Mouse (Mus musculus): ENCODE measurements around the gene Pramef6. TPM values are rescaled to one million over a fixed set of nuclear protein-coding genes. Genes with fewer than 3 reads are reported as not detected.
"Not testable (repeated sequence)": the region's sequence is repeated elsewhere in the genome, so short reads cannot be mapped to it uniquely, and the experiment has no call there.

Gene Pramef6
- polyA plus RNA-seq (2014; fragmentation: Nextera tagmentation; extraction: Ambion mirVana): not detected in 2 replicates

DNA sequence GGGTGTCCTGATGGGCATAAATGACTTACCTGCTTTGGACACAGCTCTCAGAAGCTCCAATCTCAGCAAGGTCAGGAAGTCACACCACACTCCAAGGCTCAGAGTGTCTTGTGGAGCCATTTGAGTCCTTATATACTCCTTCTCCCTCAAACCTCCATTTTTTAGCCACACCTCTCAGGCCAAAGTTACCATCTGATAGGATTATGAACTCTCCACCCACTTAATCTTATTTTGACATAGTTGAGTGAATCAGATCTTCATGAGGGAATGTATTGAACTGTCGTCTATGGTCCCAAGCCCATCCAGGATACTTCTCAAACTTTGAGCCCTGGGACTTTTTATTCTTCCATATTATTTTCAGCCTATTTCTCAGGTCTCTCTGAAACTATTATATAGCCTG is at the start of gene Pramef6:
Pramef6 (minus strand) TSS at position 101 of the 400 bp plus-strand sequence.
- not testable (repeated sequence) for H3K9ac ChIP-seq (replicated peaks; ENCODE audit: low read depth, low read length); H3K27ac ChIP-seq (ENCODE audit: low read length); H3K4me2 ChIP-seq (replicated peaks; ENCODE audit: low read depth, low read length); H3K27me3 ChIP-seq (ENCODE audit: control insufficient read depth, insufficient read depth, low read length); H3K4me1 ChIP-seq (ENCODE audit: control insufficient read depth, insufficient read depth, low read length); H3K4me3 ChIP-seq (ENCODE audit: low read depth, low read length); H3K9me3 ChIP-seq (ENCODE audit: control insufficient read depth, low read depth, low read length); H3K36me3 ChIP-seq (ENCODE audit: control insufficient read depth, insufficient read depth, low read length); ATAC-seq (ENCODE audit: insufficient number of reproducible peaks, insufficient read depth, low FRiP score, low read depth)
- 74% methylated on average over 1 of the region's 1 CpGs for WGBS

DNA sequence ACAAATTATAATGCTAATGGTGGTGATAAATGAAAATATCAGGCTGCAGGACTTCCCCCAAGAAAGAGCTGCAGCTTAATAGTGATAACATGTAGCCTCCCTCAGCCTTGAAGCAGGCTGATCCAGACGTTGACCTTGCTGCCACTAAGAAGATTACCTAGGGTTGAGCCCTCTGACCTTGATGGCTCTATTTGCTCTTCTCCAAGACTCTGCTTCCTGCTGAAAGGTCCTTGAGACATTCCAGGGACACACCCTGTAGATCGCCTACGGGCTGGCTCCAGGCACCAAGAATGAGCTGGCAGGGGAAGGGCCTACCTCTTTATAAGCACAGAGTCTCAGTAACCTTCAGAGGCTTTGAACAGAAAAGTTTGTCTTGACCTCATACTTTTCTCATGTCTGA is 5.8 kb downstream of the Pramef6 start:
- not testable (repeated sequence) for H3K4me2 ChIP-seq (replicated peaks; ENCODE audit: low read depth, low read length); H3K4me3 ChIP-seq (ENCODE audit: low read depth, low read length); H3K27ac ChIP-seq (ENCODE audit: low read length); H3K27me3 ChIP-seq (ENCODE audit: control insufficient read depth, insufficient read depth, low read length); H3K4me1 ChIP-seq (ENCODE audit: control insufficient read depth, insufficient read depth, low read length); H3K9me3 ChIP-seq (ENCODE audit: control insufficient read depth, low read depth, low read length); ATAC-seq (ENCODE audit: insufficient number of reproducible peaks, insufficient read depth, low FRiP score, low read depth); H3K36me3 ChIP-seq (ENCODE audit: control insufficient read depth, insufficient read depth, low read length); H3K9ac ChIP-seq (replicated peaks; ENCODE audit: low read depth, low read length)
- WGBS: 82% methylated on average over 3 of the region's 3 CpGs

DNA sequence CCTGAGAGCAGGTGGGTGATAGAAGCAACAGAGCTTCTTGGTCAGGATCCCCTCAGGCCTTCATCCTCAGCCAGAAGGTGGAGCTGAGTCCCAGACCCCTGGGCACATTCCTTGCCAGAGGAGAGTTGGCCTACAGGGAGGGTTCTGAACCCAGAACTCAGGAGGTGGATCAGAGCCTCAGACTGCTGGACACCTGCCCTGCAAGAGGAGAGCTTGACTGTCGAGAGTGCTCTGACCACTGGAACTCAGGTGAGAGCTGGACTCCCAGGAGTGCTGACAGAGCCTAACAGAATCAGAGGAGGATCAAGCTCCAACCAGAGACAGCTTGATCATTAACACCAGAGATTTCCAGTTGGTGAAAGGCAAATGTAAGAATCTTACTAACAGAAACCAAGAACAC is 17.8 kb downstream of the Pramef6 start:
- not testable (repeated sequence) for H3K4me3 ChIP-seq (ENCODE audit: low read depth, low read length); H3K4me1 ChIP-seq (ENCODE audit: control insufficient read depth, insufficient read depth, low read length); H3K9ac ChIP-seq (replicated peaks; ENCODE audit: low read depth, low read length); H3K27me3 ChIP-seq (ENCODE audit: control insufficient read depth, insufficient read depth, low read length); ATAC-seq (ENCODE audit: insufficient number of reproducible peaks, insufficient read depth, low FRiP score, low read depth); H3K27ac ChIP-seq (ENCODE audit: low read length); H3K4me2 ChIP-seq (replicated peaks; ENCODE audit: low read depth, low read length); H3K36me3 ChIP-seq (ENCODE audit: control insufficient read depth, insufficient read depth, low read length); H3K9me3 ChIP-seq (ENCODE audit: control insufficient read depth, low read depth, low read length)
- WGBS: 79% methylated on average over 1 of the region's 1 CpGs

DNA sequence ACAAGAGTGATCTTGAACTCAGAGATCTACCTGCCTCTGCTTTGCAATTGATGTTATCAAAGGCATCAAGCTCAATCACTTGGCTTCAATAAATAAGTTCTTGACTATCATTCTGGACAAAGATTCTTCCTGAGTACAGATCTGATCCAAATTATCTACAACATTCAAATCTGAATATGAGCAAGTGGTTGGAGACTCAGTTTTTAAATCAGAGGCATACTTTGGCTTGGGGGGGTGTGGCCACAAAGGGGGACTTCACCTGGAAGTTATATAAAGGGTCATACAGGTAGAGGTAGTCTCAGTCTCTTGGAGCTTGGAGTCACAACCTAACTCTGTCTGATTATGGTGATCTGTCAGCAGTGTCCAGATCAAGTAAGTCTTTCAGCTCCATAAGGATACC is 54.0 kb downstream of the Pramef6 start, which contains the start of gene Gm13103:
Gm13103 (plus strand) TSS at position 301 of the 400 bp plus-strand sequence.
- not testable (repeated sequence) for H3K9me3 ChIP-seq (ENCODE audit: control insufficient read depth, low read depth, low read length); H3K4me1 ChIP-seq (ENCODE audit: control insufficient read depth, insufficient read depth, low read length); H3K4me3 ChIP-seq (ENCODE audit: low read depth, low read length); H3K9ac ChIP-seq (replicated peaks; ENCODE audit: low read depth, low read length); H3K27me3 ChIP-seq (ENCODE audit: control insufficient read depth, insufficient read depth, low read length); H3K36me3 ChIP-seq (ENCODE audit: control insufficient read depth, insufficient read depth, low read length); H3K4me2 ChIP-seq (replicated peaks; ENCODE audit: low read depth, low read length); H3K27ac ChIP-seq (ENCODE audit: low read length); ATAC-seq (ENCODE audit: insufficient number of reproducible peaks, insufficient read depth, low FRiP score, low read depth)

Other genes starting within 250 kb of the Pramef6 start
- gene Gm13088, start 243.1 kb downstream of the Pramef6 start, polyA plus RNA-seq (2014; fragmentation: Nextera tagmentation; extraction: Ambion mirVana): not detected in 2 replicates
- gene Gm13089, start 197.7 kb downstream of the Pramef6 start, polyA plus RNA-seq (2014; fragmentation: Nextera tagmentation; extraction: Ambion mirVana): not detected in 2 replicates
- not detected in 2 replicates for gene Gm13078, start 180.9 kb downstream of the Pramef6 start, polyA plus RNA-seq (2014; fragmentation: Nextera tagmentation; extraction: Ambion mirVana)
- gene Gm13023, start 111.0 kb downstream of the Pramef6 start, polyA plus RNA-seq (2014; fragmentation: Nextera tagmentation; extraction: Ambion mirVana): not detected in 2 replicates
- not detected in 2 replicates for gene Gm13084, start 84.3 kb downstream of the Pramef6 start, polyA plus RNA-seq (2014; fragmentation: Nextera tagmentation; extraction: Ambion mirVana)
- not detected in 2 replicates for gene Gm13103, start 53.9 kb downstream of the Pramef6 start, polyA plus RNA-seq (2014; fragmentation: Nextera tagmentation; extraction: Ambion mirVana)
- not detected in 2 replicates for gene Pramef25, start 50.6 kb upstream of the Pramef6 start, polyA plus RNA-seq (2014; fragmentation: Nextera tagmentation; extraction: Ambion mirVana)
- gene Gm13101, start 66.6 kb upstream of the Pramef6 start, polyA plus RNA-seq (2014; fragmentation: Nextera tagmentation; extraction: Ambion mirVana): not detected in 2 replicates
- gene Pramef17, start 94.0 kb upstream of the Pramef6 start, polyA plus RNA-seq (2014; fragmentation: Nextera tagmentation; extraction: Ambion mirVana): not detected in 2 replicates
- not detected in 2 replicates for gene Pramel4, start 158.7 kb upstream of the Pramef6 start, polyA plus RNA-seq (2014; fragmentation: Nextera tagmentation; extraction: Ambion mirVana)
- not detected in 2 replicates for gene Gm13102, start 206.1 kb upstream of the Pramef6 start, polyA plus RNA-seq (2014; fragmentation: Nextera tagmentation; extraction: Ambion mirVana)